16 mouse cellular contexts compared by ENCODE assay signal in the genomic region with DNA sequence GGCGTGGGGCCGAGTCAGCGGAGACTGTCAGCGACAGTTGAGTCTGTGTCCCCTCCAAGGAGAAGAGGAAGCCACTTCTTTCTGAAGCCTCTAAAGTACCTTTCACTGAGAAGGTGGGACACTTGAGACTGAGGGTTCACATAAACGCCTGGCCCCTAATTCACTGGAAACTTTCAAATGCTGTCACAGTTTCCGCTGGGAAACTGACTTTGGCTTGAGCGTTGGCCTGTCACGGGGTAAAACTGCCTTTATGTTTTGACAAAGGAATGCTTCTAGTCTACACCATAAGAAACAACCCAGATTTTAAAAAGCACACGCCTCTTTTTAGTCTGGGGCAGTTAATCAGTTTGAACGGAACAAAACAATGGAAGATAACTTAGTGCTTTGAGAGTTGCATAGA. TPM values are rescaled to one million over a fixed set of nuclear protein-coding genes. Genes with fewer than 3 reads are reported as not detected.
A peak's percentile ranks its signal among the peaks of the same experiment; 100 is the strongest.
DNase-seq lines count a peak whose midpoint lies in the region; ATAC-seq and TF ChIP-seq lines count a peak whose summit lies in the region.
"Had no signal": no experiment of that assay in that cellular context is flagged by ENCODE, and none has a peak within 500 bp of the region (broad histone marks: within the 10 kb centered on the region; RNA-seq: fewer than 3 reads in every experiment).

No protein-coding gene starts in this region.

- no peaks in the 10 kb centered on the region for H3K9me3 ChIP-seq in heart, embryonic 12.5 days (replicated peaks)
- H3K9me3 ChIP-seq: intestine, embryonic 15.5 days had no signal

- H3K36me3 ChIP-seq in heart, embryonic 12.5 days: 0 out of 2 replicates have a peak, but pooled peaks cover 8% of the 10 kb centered on the region
- H3K36me3 ChIP-seq in kidney, adult 2 months (ENCODE audit: control insufficient read depth, insufficient read depth, low read length): no peaks in the 10 kb centered on the region
- H3K36me3 ChIP-seq: intestine, embryonic 15.5 days had no signal

- no peak for DNase-seq in heart, postnatal 36 days
- no peak for DNase-seq in kidney, adult 2 months
- no peak for DNase-seq in kidney, postnatal 10 days
- DNase-seq in spleen, postnatal 36 days (ENCODE audit: low spot score in 2 of 2): peak; percentile 26 to 34
- DNase-seq in spleen, adult 12 weeks (ENCODE audit: low spot score): no peak
- DNase-seq in urinary bladder, postnatal 10 days (ENCODE audit: low spot score): no peak
- DNase-seq: adrenal gland, postnatal 25 days; cerebellum, postnatal 10 days; forebrain, postnatal 0 days; gastrocnemius, postnatal 10 days; kidney, postnatal 4 days; lung, adult 18-20 months; thymus, postnatal 14 days had no signal

- peak overlapping the region; percentile 63 for H3K27ac ChIP-seq in heart, embryonic 12.5 days (ENCODE audit: poor library complexity, severe bottlenecking)
- 0 out of 2 replicates have a peak overlapping the region, but pooled peaks have one; percentile 14 for H3K27ac ChIP-seq in kidney, adult 2 months (ENCODE audit: insufficient read depth, low read depth, low read length)
- H3K27ac ChIP-seq: intestine, embryonic 15.5 days had no signal

- WGBS in heart, embryonic 12.5 days: 64% methylated on average over 10 of the region's 10 CpGs
- 61% methylated on average over 10 of the region's 10 CpGs for WGBS in kidney, adult 2 months

- no peak overlapping the region for H3K9ac ChIP-seq in heart, embryonic 12.5 days
- H3K9ac ChIP-seq: forebrain, postnatal 0 days; intestine, embryonic 15.5 days had no signal

- TF ChIP-seq POLR2A in kidney, adult 2 months (IDR thresholded peaks at IDR 0.05; ENCODE audit: low read depth, low read length): no peak

- H3K4me1 ChIP-seq in heart, embryonic 12.5 days (replicated peaks): peaks cover 92% of the 10 kb centered on the region
- H3K4me1 ChIP-seq in kidney, adult 2 months (ENCODE audit: control insufficient read depth, insufficient read depth, low read length): peaks cover 7% of the 10 kb centered on the region

- no peak overlapping the region for H3K4me3 ChIP-seq in heart, embryonic 12.5 days
- H3K4me3 ChIP-seq in kidney, adult 2 months (ENCODE audit: insufficient read depth, low read depth, low read length): no peak overlapping the region
- H3K4me3 ChIP-seq: erythroblast, embryonic 14.5 days; intestine, embryonic 15.5 days had no signal

- no peak for TF ChIP-seq CTCF in kidney, adult 2 months (conservative IDR thresholded peaks at IDR 0.05; ENCODE audit: insufficient read depth, insufficient read length, low read depth, low read length)

- H3K27me3 ChIP-seq in heart, embryonic 12.5 days (replicated peaks): no peaks in the 10 kb centered on the region
- no peaks in the 10 kb centered on the region for H3K27me3 ChIP-seq in kidney, adult 2 months (replicated peaks; ENCODE audit: control insufficient read depth, insufficient read depth, low read length)
- H3K27me3 ChIP-seq: intestine, embryonic 15.5 days had no signal

- H3K4me2 ChIP-seq in heart, embryonic 12.5 days: no peak overlapping the region
- H3K4me2 ChIP-seq: intestine, embryonic 15.5 days had no signal

- intact Hi-C loops in heart, postnatal 36 days (cut with DNase I): loop anchor here (2.0 kb wide), 1 partner anchor 246 kb away; no protein-coding TSS in a partner anchor

- no peak for ATAC-seq in heart, embryonic 12.5 days (ENCODE audit: insufficient number of reproducible peaks, low FRiP score)
- ATAC-seq: forebrain, postnatal 0 days; intestine, embryonic 15.5 days had no signal

RNA-seq across cellular contexts. Expression of gene Map4k4, which starts 32.2 kb away (rescaled TPM):
- polyA plus RNA-seq in heart, embryonic 12.5 days (2016; fragmentation: Nextera tagmentation; extraction: Ambion mirVana): 26.1 and 31.8 TPM in 2 replicates
- 100 to 1,000 TPM; 158 to 163 TPM for total RNA-seq in heart, postnatal 36 days (2021)
- polyA plus RNA-seq in kidney, adult 2 months (2012; rRNA removed): 28.3 and 29.2 TPM in 2 replicates

Comparison
In these comparisons a context has a peak if more than half of its experiments do, and no peak if none do; other contexts are left out.
1. DNase-seq: peak in spleen, postnatal 36 days (2 of 2); none in heart, postnatal 36 days (0 of 2), kidney, adult 2 months (single experiment), kidney, postnatal 10 days (single experiment), spleen, adult 12 weeks (single experiment) and urinary bladder, postnatal 10 days (single experiment).